ENCODE assay signal across 8 mouse cellular contexts in the genomic region with DNA sequence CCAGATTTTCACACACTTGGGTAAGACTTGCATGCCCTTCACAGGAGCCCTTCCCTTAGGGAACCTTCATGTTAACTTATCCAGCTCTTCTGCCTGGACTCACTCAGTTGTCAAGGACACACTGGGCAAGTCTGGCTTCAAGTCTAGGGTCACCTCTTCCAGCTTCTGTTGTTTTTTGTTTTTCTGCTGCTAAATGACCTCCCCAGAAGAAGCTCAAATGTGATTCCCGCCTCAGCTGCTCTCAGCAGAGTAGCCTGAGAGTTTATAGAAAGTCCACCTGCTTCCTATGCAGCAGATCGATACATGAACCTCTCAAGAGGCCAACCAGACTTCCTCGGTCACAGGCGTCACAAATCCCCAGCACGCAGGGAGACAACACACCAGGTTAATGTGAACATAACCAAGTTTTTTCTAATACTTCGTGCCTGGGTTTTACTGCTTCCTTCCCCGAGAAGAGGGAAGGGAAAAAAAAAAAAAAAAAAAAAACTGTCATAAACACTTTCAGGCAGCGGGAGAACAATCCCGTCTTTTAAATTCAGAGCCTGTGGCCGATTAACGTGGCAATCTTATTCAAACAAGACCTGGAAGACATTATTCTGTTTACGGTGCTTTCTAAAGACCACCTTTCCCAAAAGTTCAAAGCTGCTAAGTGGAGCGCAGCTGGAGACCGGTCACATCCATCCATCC. TPM values are rescaled to one million over a fixed set of nuclear protein-coding genes. Genes with fewer than 3 reads are reported as not detected.
DNase-seq lines count a peak whose midpoint lies in the region; ATAC-seq and TF ChIP-seq lines count a peak whose summit lies in the region.

No protein-coding gene starts in this region.

- 5% methylated on average over 14 of the region's 14 CpGs for WGBS in forebrain, postnatal 0 days
- 5% methylated on average over 14 of the region's 14 CpGs for WGBS in liver, embryonic 13.5 days (ENCODE audit: insufficient replicate concordance)

- ATAC-seq in forebrain, postnatal 0 days = no peak
- ATAC-seq in liver, embryonic 13.5 days (ENCODE audit: low read depth) = no peak

- H3K4me2 ChIP-seq in forebrain, postnatal 0 days (ENCODE audit: low read depth) = peak overlapping the region; percentile 55
- peak overlapping the region; percentile 81 for H3K4me2 ChIP-seq in liver, embryonic 13.5 days

- TF ChIP-seq CTCF in layer of hippocampus, adult 2 months (conservative IDR thresholded peaks at IDR 0.05) = no peak
- no peak for TF ChIP-seq CTCF in forebrain, postnatal 0 days (IDR thresholded peaks at IDR 0.05; ENCODE audit: low read depth)

- H3K36me3 ChIP-seq in forebrain, postnatal 0 days (ENCODE audit: insufficient read depth) = peaks cover under 1% of the 10 kb centered on the region; the same call in 1 of the 2 replicates
- H3K36me3 ChIP-seq in liver, embryonic 13.5 days = no peaks in the 10 kb centered on the region

- H3K4me3 ChIP-seq in layer of hippocampus, adult 2 months = peak overlapping the region; percentile 89
- peak overlapping the region; percentile 52 for H3K4me3 ChIP-seq in forebrain, postnatal 0 days (ENCODE audit: low read depth, low read length)
- H3K4me3 ChIP-seq in liver, embryonic 13.5 days (replicated peaks) = peak overlapping the region; percentile 73

- peak overlapping the region; percentile 99 for H3K27ac ChIP-seq in layer of hippocampus, adult 2 months
- H3K27ac ChIP-seq in forebrain, postnatal 0 days (ENCODE audit: low read depth, low read length) = peak overlapping the region; percentile 91
- peak overlapping the region; percentile 84 for H3K27ac ChIP-seq in liver, embryonic 13.5 days

- H3K9me3 ChIP-seq in forebrain, postnatal 0 days (ENCODE audit: low read length) = no peaks in the 10 kb centered on the region
- no peaks in the 10 kb centered on the region for H3K9me3 ChIP-seq in liver, embryonic 13.5 days (replicated peaks)

- no peaks in the 10 kb centered on the region for H3K27me3 ChIP-seq in forebrain, postnatal 0 days (ENCODE audit: insufficient read depth, low read length)
- no peaks in the 10 kb centered on the region for H3K27me3 ChIP-seq in liver, embryonic 13.5 days

- peaks cover 11% of the 10 kb centered on the region for H3K4me1 ChIP-seq in forebrain, postnatal 0 days (ENCODE audit: insufficient read depth)
- H3K4me1 ChIP-seq in liver, embryonic 13.5 days (replicated peaks) = peaks cover 51% of the 10 kb centered on the region

- H3K9ac ChIP-seq in forebrain, postnatal 0 days = peak overlapping the region; percentile 65
- H3K9ac ChIP-seq in liver, embryonic 13.5 days = peak overlapping the region; percentile 70

- no peak for DNase-seq in layer of hippocampus, adult 2 months (ENCODE audit: low spot score in 2 of 2)
- no peak for DNase-seq in layer of hippocampus, postnatal 14 days (ENCODE audit: low spot score in 2 of 2)
- DNase-seq in c-Kit-negative CD71-positive TER-119-positive erythroid progenitor cells, embryonic 14.5 days (ENCODE audit: low read depth, low spot score) = peak; percentile 19
- DNase-seq in forebrain, postnatal 0 days = no peak
- no peak for DNase-seq in liver, embryonic 13.5 days
- peak; percentile 24 for DNase-seq in yolk sac, embryonic 10.5 days (ENCODE audit: low spot score)
- no peak for DNase-seq in urinary bladder, adult 18-20 months (ENCODE audit: low spot score in 2 of 2)
- DNase-seq in right cerebral cortex, postnatal 36 days (ENCODE audit: low spot score in 2 of 2) = no peak

RNA-seq across cellular contexts. Expression of a gene that starts 0.8 kb away (rescaled TPM):
- total RNA-seq in layer of hippocampus, adult 2 months (2021) = 10 to 100 TPM; 43.5 to 45.5 TPM
- total RNA-seq in layer of hippocampus, postnatal 14 days (2021) = 10 to 100 TPM; 49.8 to 52.4 TPM
- total RNA-seq in forebrain, postnatal 0 days (2014; rRNA removed) = 49.3 and 50.9 TPM in 2 replicates
- 27.2 and 29.3 TPM in 2 replicates for polyA plus RNA-seq in forebrain, postnatal 0 days (2015; fragmentation: Nextera tagmentation; extraction: Ambion mirVana)
- polyA plus RNA-seq in liver, embryonic 13.5 days (2015; fragmentation: Nextera tagmentation; extraction: Ambion mirVana) = 7.6 and 8.4 TPM in 2 replicates

RNA-seq across cellular contexts. Expression of a gene that starts 40.0 kb away (rescaled TPM):
- 10 to 100 TPM; 67.8 to 68.4 TPM for total RNA-seq in layer of hippocampus, adult 2 months (2021)
- 10 to 100 TPM; 55.4 to 55.7 TPM for total RNA-seq in layer of hippocampus, postnatal 14 days (2021)
- total RNA-seq in forebrain, postnatal 0 days (2014; rRNA removed) = 27.0 and 33.9 TPM in 2 replicates
- polyA plus RNA-seq in forebrain, postnatal 0 days (2015; fragmentation: Nextera tagmentation; extraction: Ambion mirVana) = 3.6 and 4.9 TPM in 2 replicates
- polyA plus RNA-seq in liver, embryonic 13.5 days (2015; fragmentation: Nextera tagmentation; extraction: Ambion mirVana) = 2.6 and 2.9 TPM in 2 replicates

Comparison
In these comparisons a context has a peak if more than half of its experiments do, and no peak if none do; other contexts are left out.
1. DNase-seq: peak in c-Kit-negative CD71-positive TER-119-positive erythroid progenitor cells, embryonic 14.5 days (single experiment) and yolk sac, embryonic 10.5 days (single experiment); none in layer of hippocampus, adult 2 months (0 of 2), layer of hippocampus, postnatal 14 days (0 of 2), forebrain, postnatal 0 days (single experiment), liver, embryonic 13.5 days (single experiment), urinary bladder, adult 18-20 months (0 of 2) and right cerebral cortex, postnatal 36 days (0 of 2).
2. Peak in every context shown above with its lines, with median percentiles within 50 percentile points of each other: H3K27ac ChIP-seq and H3K4me3 ChIP-seq.